Mouse (Mus musculus): ENCODE results near the gene Pnmt. TPM values are rescaled to one million over a fixed set of nuclear protein-coding genes. Genes with fewer than 3 reads are reported as not detected.
"Not testable (repeated sequence)": the region's sequence is repeated elsewhere in the genome, so short reads cannot be mapped to it uniquely, and the experiment has no call there.

The Pnmt gene
- polyA plus RNA-seq, 1 experiment from 2014 or later = 3.2 TPM

DNA sequence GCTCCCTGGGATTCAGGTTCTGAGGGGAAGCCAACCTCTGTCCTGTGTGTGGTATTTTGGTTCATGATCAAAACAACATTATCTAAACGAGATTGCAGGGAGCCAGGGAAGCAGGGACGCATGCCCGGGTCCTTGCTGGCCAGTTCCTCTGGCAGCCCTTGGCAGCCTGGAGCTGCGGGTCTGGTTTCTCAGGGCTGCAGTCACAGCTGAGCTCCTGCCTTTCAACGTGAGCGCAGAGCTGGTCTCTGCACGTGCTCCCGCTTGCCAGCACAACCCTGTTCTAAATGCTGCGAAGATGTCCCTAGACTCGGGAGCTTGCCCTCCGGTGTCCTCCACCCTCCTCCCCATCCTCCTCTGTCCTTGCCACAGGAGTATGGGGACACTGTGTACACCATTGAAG, 8.5 kb upstream of the Pnmt start:
- no peak overlapping the region for H3K27ac ChIP-seq
- 78% methylated on average over 11 of the region's 11 CpGs for whole genome bisulfite sequencing
- peaks cover 14% of the 10 kb centered on the region for H3K4me1 ChIP-seq (replicated peaks)
- no peak overlapping the region for H3K9ac ChIP-seq
- ATAC-seq (ENCODE audit: low FRiP score) = no peak
- no peak overlapping the region for H3K4me3 ChIP-seq
- H3K9me3 ChIP-seq = no peaks in the 10 kb centered on the region
- H3K36me3 ChIP-seq = peaks cover 76% of the 10 kb centered on the region
- no peak overlapping the region for H3K4me2 ChIP-seq
- H3K27me3 ChIP-seq = no peaks in the 10 kb centered on the region

DNA sequence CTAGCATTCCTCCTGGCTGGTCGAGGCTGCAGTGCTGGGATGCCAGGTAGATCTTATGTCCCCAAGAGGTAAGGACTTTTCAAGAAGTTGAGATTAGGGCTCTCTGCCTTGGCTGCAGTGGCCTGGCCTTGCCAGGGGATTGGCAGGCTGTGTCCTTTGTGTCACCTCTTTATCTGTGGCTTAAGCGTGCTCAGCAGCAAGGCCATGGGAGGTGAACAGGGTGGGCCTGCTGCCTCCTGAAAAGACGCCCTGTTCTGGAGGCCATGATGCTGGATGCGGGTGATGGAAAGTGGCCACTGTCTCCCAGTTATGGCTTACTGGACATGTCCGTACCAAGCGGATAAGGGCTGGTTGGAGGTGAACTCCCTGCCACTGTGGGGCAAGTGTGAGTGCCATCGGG, 6.9 kb upstream of the Pnmt start:
- H3K9ac ChIP-seq = no peak overlapping the region
- H3K9me3 ChIP-seq = no peaks in the 10 kb centered on the region
- H3K27me3 ChIP-seq = peaks cover 11% of the 10 kb centered on the region; the same call in 1 of the 2 replicates
- 93% methylated on average over 7 of the region's 7 CpGs for WGBS
- 0 out of 2 replicates have a peak overlapping the region, but pooled peaks have one; percentile 9 for H3K27ac ChIP-seq
- no peak overlapping the region for H3K4me3 ChIP-seq
- peaks cover 7% of the 10 kb centered on the region for H3K4me1 ChIP-seq (replicated peaks)
- H3K36me3 ChIP-seq = peaks cover 70% of the 10 kb centered on the region
- no peak for ATAC-seq (ENCODE audit: low FRiP score)
- no peak overlapping the region for H3K4me2 ChIP-seq

DNA sequence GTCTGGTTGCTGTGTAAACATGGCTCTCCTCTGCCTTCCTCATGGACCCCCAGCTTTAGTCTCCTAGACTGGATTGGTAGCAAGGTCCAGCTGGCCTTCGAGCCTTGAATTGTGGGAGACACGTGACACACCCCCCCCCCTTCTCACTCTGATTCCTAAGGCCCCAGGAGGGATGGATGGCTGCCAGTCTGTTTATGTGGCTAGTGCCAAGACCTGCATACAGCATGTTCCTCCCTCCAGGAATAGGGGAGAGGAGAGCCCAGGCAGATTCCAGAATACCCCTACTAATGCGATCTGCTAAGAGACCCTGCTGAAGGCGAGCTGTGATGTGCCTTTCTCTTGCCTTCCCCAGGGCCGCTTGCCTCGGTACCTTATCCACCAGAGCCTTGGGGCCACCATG, 6.1 kb upstream of the Pnmt start:
- Histone ChIP-seq H3K4me3 (no peak overlapping the region), H3K27ac (peak overlapping the region; percentile 9; the same call in 1 of the 2 replicates), H3K27me3 (peaks cover 18% of the 10 kb centered on the region), H3K36me3 (peaks cover 63% of the 10 kb centered on the region), H3K9ac (no peak overlapping the region), H3K4me2 (no peak overlapping the region), H3K4me1 (replicated peaks) (0 out of 2 replicates have a peak, but pooled peaks cover 1% of the 10 kb centered on the region), H3K9me3 (no peaks in the 10 kb centered on the region)
- no peak for ATAC-seq (ENCODE audit: low FRiP score)
- 78% methylated on average over 6 of the region's 6 CpGs for WGBS

DNA sequence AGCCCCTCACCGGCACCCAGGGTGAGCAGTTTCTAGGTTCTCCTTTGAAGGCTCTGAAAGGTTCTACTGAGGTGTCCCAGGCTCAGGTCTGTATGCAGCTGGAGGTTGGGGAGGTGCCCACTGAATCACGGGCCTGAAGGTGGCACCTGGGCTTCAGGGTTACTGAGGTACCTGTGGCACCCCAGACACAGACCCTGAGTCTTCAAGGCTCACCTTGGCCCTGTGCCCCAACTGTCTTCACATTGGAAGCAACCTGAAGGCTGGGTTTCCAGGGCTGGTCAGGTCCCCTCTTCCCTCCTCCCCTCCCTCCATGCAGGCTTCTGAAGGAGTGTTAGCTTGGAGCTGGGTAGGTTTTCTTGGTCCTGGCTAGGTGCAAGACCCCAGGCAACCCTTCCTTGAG, 4.6 kb upstream of the Pnmt start:
- Histone ChIP-seq H3K4me3 (no peak overlapping the region), H3K27me3 (peaks cover 34% of the 10 kb centered on the region), H3K36me3 (peaks cover 47% of the 10 kb centered on the region), H3K4me1 (replicated peaks) (peaks cover 4% of the 10 kb centered on the region), H3K27ac (no peak overlapping the region), H3K4me2 (no peak overlapping the region), H3K9ac (no peak overlapping the region), H3K9me3 (no peaks in the 10 kb centered on the region)
- no peak for ATAC-seq (ENCODE audit: low FRiP score)
- 95% methylated on average over 2 of the region's 2 CpGs for WGBS

DNA sequence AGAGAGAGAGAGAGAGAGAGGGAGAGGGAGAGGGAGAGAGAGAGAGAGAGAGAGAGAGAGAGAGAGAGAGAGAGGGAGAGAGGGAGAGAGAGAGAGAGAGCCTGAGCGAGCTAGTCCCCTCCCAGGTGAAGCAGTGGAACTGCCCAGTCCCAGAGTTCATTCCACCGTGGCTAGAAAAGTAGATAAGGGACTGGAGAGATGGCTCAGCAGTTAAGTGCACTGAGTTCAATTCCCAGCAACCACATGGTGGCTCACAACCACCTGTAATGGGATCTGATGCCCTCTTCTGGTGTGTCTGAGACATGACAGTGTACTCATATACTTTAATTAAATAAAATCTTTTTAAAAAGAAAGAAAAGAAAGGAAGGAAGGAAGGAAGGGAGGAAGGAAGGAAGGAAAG, 3.8 kb upstream of the Pnmt start:
- H3K9ac ChIP-seq; H3K9me3 ChIP-seq; ATAC-seq (ENCODE audit: low FRiP score); H3K27ac ChIP-seq; H3K4me2 ChIP-seq; H3K4me3 ChIP-seq: not testable (repeated sequence)
- 60% methylated on average over 2 of the region's 2 CpGs for WGBS
- peaks cover 41% of the 10 kb centered on the region for H3K27me3 ChIP-seq
- peaks cover 12% of the 10 kb centered on the region for H3K4me1 ChIP-seq (replicated peaks)
- H3K36me3 ChIP-seq = peaks cover 40% of the 10 kb centered on the region

DNA sequence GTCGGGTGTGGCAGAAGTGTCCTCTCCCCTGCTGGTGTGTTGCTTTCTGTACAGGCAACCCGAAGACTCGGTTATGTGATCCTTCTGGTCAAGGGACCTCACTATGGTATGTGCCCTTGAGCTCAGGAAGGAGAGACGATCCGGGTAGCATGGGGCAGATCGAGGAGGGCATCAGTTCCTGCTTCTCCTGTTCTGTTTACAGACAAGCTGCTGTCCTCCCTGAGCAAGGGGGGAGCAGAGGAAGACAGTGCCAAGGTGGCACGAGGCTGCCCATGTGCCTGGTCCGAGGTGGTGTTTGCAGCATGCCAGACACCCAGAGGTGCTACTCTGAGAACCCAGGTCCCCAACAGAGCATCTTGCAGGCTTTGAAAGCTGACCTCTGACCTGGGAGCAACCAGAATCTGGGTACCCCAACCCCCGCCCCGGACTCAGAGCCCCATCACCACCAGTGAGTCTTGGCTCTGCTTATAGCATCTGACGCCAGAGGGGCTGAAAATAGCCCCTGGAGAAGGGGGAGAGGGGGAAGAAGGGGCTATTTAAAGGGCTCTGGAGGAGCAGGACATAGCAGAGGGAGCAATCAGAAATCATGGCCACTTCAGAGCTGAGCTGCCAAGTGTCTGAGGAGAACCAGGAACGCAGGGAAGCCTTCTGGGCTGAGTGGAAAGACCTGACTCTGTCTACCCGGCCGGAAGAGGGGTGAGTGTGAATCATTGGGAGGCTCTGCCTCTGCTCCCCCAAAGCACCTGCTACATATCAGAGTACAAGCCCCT, 2.8 kb upstream of the Pnmt start, which contains the start of gene Tcap:
Gene Tcap, plus strand, starts transcription at position 551 of the 770 bp plus-strand sequence.
- H3K9ac ChIP-seq = peak within 1 kb of the TSS; percentile 39; the same call in 1 of the 2 replicates
- H3K27me3 ChIP-seq = peaks cover 52% of the 10 kb centered on the region
- H3K36me3 ChIP-seq = peaks cover 29% of the 10 kb centered on the region
- H3K27ac ChIP-seq = no peak within 1 kb of the TSS
- peaks cover 18% of the 10 kb centered on the region for H3K4me1 ChIP-seq (replicated peaks)
- H3K4me3 ChIP-seq = no peak within 1 kb of the TSS
- H3K4me2 ChIP-seq = no peak within 1 kb of the TSS
- WGBS = 69% methylated on average over 14 of the region's 14 CpGs
- no peak for ATAC-seq (ENCODE audit: low FRiP score)
- H3K9me3 ChIP-seq = no peaks in the 10 kb centered on the region

DNA sequence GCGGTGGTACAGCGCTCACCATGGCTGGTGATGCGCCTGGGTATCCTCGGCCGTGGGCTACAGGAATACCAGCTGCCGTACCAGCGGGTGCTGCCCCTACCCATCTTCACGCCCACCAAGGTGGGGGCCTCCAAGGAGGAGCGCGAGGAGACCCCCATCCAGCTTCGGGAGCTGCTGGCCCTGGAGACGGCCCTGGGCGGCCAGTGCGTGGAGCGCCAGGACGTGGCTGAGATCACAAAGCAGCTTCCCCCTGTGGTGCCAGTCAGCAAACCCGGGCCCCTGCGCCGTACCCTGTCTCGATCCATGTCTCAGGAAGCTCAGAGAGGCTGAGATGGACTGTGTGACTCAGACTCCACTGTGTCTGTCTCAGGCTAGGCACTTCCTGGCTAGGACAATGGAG, 2.0 kb upstream of the Pnmt start:
- ATAC-seq (ENCODE audit: low FRiP score) = no peak
- 71% methylated on average over 20 of the region's 20 CpGs for WGBS
- Histone ChIP-seq H3K4me3 (no peak overlapping the region), H3K36me3 (peaks cover 22% of the 10 kb centered on the region), H3K9me3 (no peaks in the 10 kb centered on the region), H3K4me2 (no peak overlapping the region), H3K4me1 (replicated peaks) (peaks cover 19% of the 10 kb centered on the region), H3K27me3 (peaks cover 59% of the 10 kb centered on the region), H3K27ac (no peak overlapping the region), H3K9ac (peak overlapping the region; percentile 39; the same call in 1 of the 2 replicates)

DNA sequence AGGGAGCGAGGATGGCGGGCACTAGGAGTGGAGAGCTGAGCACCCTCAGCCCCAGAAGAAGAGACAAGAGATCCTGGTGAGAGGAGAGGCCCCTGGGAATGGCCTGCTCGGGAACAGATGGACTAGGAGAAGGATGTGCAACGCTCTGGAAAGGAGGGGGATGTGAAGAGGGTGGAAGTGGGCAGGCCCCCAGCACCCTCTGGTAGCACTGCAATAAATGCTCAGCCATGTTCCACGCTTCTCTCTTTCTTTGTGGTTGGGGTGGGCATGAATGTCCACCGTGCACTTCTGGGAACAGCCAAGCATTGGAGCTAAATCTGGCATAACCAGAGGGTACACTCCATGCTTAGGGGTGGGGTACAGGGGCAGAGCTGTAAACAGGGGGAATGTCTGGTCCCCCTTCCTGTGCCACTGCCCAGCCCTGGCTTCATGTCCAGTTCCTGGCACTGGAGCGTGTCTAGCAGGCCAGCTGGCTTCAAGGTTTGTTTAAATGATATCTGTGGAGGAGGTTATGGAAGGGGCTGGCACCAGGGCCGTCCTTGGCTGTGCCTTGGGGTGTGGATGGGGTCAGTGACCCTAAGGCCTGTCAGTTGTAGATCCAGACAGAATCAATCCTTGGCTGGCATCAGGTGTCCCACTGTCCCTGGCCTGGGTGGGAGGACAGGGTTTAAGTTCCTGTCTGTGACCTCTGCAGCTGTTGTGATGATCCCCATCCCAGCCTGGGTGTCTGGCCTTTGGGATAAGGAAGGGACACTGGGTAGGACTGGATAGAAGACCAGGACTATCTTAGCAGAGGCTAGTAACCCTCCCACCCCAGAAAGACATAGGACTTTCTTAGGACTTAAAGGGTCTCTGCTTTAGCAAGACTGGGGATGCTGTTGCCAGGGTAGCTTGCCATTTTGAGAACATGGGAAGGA, 1.3 kb upstream of the Pnmt start:
- Histone ChIP-seq H3K27me3 (peaks cover 62% of the 10 kb centered on the region), H3K27ac (no peak overlapping the region), H3K4me1 (replicated peaks) (peaks cover 19% of the 10 kb centered on the region), H3K4me2 (no peak overlapping the region), H3K4me3 (no peak overlapping the region), H3K36me3 (peaks cover 14% of the 10 kb centered on the region), H3K9me3 (no peaks in the 10 kb centered on the region), H3K9ac (peak overlapping the region; percentile 24; the same call in 1 of the 2 replicates)
- WGBS = 57% methylated on average over 8 of the region's 8 CpGs
- no peak for ATAC-seq (ENCODE audit: low FRiP score)

DNA sequence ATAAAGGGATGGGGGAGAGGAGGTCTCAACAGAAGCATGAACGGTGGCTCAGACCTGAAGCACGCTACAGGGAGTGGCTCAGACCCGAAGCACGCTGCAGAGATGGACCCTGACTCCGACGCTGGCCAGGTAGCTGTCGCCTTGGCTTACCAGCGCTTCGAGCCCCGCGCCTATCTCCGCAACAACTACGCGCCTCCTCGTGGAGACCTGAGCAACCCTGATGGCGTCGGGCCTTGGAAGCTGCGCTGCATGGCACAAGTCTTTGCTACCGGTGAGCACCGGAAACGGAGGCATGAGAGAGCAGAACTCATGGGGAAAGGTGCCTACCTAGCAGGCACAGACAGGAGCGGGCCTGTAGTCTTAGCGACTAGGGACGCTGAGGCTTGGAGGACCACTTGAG, 346 bp downstream of the Pnmt start:
- Histone ChIP-seq H3K27me3 (peaks cover 79% of the 10 kb centered on the region), H3K9ac (0 out of 2 replicates have a peak overlapping the region, but pooled peaks have one; percentile 43)

DNA sequence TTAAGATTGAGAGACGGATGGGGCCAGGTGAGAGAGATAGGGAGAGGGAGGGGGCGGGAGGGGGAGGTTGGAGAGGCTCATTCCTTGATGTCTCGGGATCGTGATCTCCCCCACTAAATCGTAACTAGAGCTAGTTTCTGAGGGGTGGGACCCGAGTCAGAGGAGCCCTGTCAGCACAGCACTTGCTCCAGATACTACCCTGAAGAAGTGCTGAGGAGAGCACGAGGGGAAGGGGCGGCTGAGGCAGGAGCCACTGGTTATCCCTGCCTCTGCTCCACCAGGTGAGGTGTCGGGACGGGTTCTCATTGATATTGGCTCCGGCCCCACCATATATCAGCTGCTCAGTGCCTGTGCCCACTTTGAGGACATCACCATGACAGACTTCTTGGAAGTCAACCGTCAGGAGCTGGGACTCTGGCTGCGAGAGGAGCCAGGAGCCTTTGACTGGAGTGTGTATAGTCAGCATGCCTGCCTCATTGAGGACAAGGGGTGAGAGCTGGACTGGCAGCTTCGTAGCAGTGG, 867 bp downstream of the Pnmt start:
- WGBS = 62% methylated on average over 14 of the region's 14 CpGs
- ATAC-seq (ENCODE audit: low FRiP score) = no peak
- peaks cover 83% of the 10 kb centered on the region for H3K27me3 ChIP-seq
- peaks cover 19% of the 10 kb centered on the region for H3K4me1 ChIP-seq (replicated peaks)
- no peak overlapping the region for H3K4me2 ChIP-seq
- H3K36me3 ChIP-seq = no peaks in the 10 kb centered on the region
- no peak overlapping the region for H3K4me3 ChIP-seq
- H3K9ac ChIP-seq = peak overlapping the region; percentile 46
- H3K9me3 ChIP-seq = no peaks in the 10 kb centered on the region
- H3K27ac ChIP-seq = no peak overlapping the region

More for the DNA sequence above, 346 bp downstream of the Pnmt start:
- no peak for ATAC-seq (ENCODE audit: low FRiP score)
- 22% methylated on average over 24 of the region's 24 CpGs for WGBS
- Histone ChIP-seq H3K27ac (no peak overlapping the region), H3K4me2 (peak overlapping the region; percentile 29), H3K4me1 (replicated peaks) (peaks cover 19% of the 10 kb centered on the region), H3K4me3 (peak overlapping the region; percentile 21), H3K9me3 (no peaks in the 10 kb centered on the region), H3K36me3 (0 out of 2 replicates have a peak, but pooled peaks cover 2% of the 10 kb centered on the region)

DNA sequence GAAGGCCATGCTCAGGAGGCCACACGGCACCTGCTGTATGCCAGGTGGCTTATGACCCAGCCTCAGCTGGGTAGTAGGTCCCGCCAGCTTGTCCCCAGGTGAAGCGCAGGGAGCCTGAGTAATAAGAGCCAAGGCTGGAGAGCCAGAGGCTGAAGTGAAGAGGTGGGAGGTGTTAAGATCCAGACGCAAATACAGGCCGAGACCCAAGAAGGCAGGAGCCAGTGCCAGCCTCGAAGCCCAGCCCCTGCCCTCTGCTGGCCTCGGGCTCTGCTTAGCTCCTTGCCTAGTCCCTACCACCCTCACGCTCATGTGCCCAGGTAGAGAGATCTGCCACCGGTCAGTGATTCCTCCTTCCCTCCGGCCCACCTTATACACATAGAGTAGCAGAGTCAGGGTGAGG, 2.0 kb downstream of the Pnmt start:
- H3K27me3 ChIP-seq = peaks cover 92% of the 10 kb centered on the region
- H3K4me2 ChIP-seq = no peak overlapping the region
- no peak overlapping the region for H3K9ac ChIP-seq
- H3K27ac ChIP-seq = no peak overlapping the region
- H3K36me3 ChIP-seq = no peaks in the 10 kb centered on the region
- no peak for ATAC-seq (ENCODE audit: low FRiP score)
- no peak overlapping the region for H3K4me3 ChIP-seq
- WGBS = 81% methylated on average over 10 of the region's 10 CpGs
- no peaks in the 10 kb centered on the region for H3K9me3 ChIP-seq
- H3K4me1 ChIP-seq (replicated peaks) = peaks cover 22% of the 10 kb centered on the region

DNA sequence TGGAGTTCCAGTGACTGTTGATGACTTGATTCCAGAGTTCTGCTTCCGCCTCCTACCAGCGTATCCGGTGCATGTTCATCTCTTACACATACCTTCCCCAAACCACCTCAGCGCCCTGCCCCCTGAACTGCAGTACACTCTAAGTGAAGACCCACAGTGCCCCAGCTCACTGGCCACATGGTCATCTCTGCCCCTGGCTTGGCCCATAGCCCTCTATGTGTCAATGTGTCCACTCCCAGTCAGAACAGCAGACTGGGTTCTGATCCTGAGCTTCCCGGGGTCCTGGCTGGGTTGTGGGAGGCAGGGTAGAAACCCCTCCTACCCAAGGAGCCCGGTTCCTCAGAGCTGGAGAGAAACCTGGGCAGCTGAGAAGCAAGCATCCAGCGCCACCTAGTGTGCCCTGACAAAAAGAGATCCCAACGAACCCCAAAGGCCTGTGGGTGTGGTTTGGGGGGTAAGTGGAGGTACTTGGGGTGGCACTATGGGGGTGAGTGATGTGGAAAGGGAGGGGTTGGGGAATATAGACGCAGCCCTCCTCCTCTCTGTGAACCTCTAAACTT, 3.1 kb downstream of the Pnmt start:
- no peak overlapping the region for H3K9ac ChIP-seq
- H3K36me3 ChIP-seq = no peaks in the 10 kb centered on the region
- H3K27me3 ChIP-seq = peaks cover 86% of the 10 kb centered on the region
- peaks cover 32% of the 10 kb centered on the region for H3K4me1 ChIP-seq (replicated peaks)
- no peak for ATAC-seq (ENCODE audit: low FRiP score)
- H3K4me3 ChIP-seq = no peak overlapping the region
- H3K9me3 ChIP-seq = no peaks in the 10 kb centered on the region
- no peak overlapping the region for H3K27ac ChIP-seq
- H3K4me2 ChIP-seq = no peak overlapping the region
- WGBS = 19% methylated on average over 9 of the region's 9 CpGs

Data from hindbrain, embryonic 13.5 days (tissue).